Comparison of ENCODE assay signal across 8 mouse cellular contexts in the genomic region with DNA sequence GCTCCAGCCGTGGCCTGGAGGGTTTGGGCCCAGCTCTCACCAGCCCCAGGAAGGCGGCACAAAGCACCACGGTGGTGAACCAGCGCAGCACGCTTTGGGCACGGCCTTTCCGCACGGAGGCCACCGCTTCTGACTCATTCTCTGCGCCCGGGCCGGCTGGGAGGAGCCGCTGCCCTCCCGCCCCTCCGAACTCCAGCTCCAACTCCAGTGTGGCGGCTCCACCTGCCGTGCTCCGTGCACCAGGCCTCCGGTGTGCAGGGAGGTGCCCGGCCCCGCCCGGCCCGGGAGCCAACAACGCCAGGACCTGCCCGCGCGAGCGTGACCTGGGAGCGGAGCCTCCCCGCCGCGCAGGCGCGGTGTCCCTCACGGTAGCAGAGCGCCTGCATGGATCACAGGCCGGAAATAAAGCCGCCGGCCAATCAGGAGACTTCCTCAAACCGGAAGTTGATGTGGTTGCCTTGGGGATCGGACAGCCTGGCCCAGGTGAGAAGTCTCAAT. TPM values are rescaled to one million over a fixed set of nuclear protein-coding genes. Genes with fewer than 3 reads are reported as not detected.
DNase-seq lines count a peak whose midpoint lies in the region; ATAC-seq and TF ChIP-seq lines count a peak whose summit lies in the region.

Gene Mfsd4b4, minus strand, starts transcription at position 365 of the 498 bp plus-strand sequence.

- TF ChIP-seq POLR2A in bone marrow, adult 2 months (IDR thresholded peaks at IDR 0.05; ENCODE audit: borderline replicate concordance, control insufficient read depth, low read depth, low read length) = peak; percentile 52; the same call in 1 of the 2 replicates
- TF ChIP-seq POLR2A in limb, embryonic 14.5 days (IDR thresholded peaks at IDR 0.05; ENCODE audit: borderline replicate concordance, extremely low read depth, insufficient read depth, insufficient read length) = peak; percentile 89

- peak; percentile 96 for ATAC-seq in embryonic facial prominence, embryonic 15.5 days (ENCODE audit: insufficient number of reproducible peaks, low FRiP score, low TSS enrichment, low read depth)
- peak; percentile 97 for ATAC-seq in limb, embryonic 14.5 days (ENCODE audit: low FRiP score, low read depth)
- ATAC-seq in midbrain, postnatal 0 days (ENCODE audit: low FRiP score) = peak; percentile 97

- peak within 1 kb of the TSS; percentile 65 for H3K9ac ChIP-seq in embryonic facial prominence, embryonic 15.5 days
- peak within 1 kb of the TSS; percentile 83 for H3K9ac ChIP-seq in limb, embryonic 14.5 days (ENCODE audit: low read depth, low read length, severe bottlenecking)
- peak within 1 kb of the TSS; percentile 77 for H3K9ac ChIP-seq in midbrain, postnatal 0 days (replicated peaks; ENCODE audit: low read length, poor library complexity, severe bottlenecking)

- no peak for TF ChIP-seq CTCF in bone marrow, adult 2 months (IDR thresholded peaks at IDR 0.05; ENCODE audit: control insufficient read depth, insufficient read depth, low read length)
- TF ChIP-seq CTCF in midbrain, postnatal 0 days (IDR thresholded peaks at IDR 0.05) = no peak

- under 1% methylated on average over 41 of the region's 41 CpGs for WGBS in bone marrow, adult 2 months
- WGBS in embryonic facial prominence, embryonic 15.5 days = under 1% methylated on average over 41 of the region's 41 CpGs
- WGBS in limb, embryonic 14.5 days = under 1% methylated on average over 33 of the region's 41 CpGs
- WGBS in midbrain, postnatal 0 days = 1% methylated on average over 40 of the region's 41 CpGs

- peak within 1 kb of the TSS; percentile 78 for H3K4me3 ChIP-seq in bone marrow, adult 2 months (replicated peaks; ENCODE audit: control insufficient read depth, low read depth, low read length)
- H3K4me3 ChIP-seq in embryonic facial prominence, embryonic 15.5 days (replicated peaks) = peak within 1 kb of the TSS; percentile 70
- H3K4me3 ChIP-seq in limb, embryonic 14.5 days (replicated peaks; ENCODE audit: low read length) = peak within 1 kb of the TSS; percentile 73
- peak within 1 kb of the TSS; percentile 63 for H3K4me3 ChIP-seq in midbrain, postnatal 0 days (ENCODE audit: low read depth, low read length)

- no peaks in the 10 kb centered on the region for H3K4me1 ChIP-seq in bone marrow, adult 2 months (ENCODE audit: control insufficient read depth, insufficient read depth, low read length)
- H3K4me1 ChIP-seq in embryonic facial prominence, embryonic 15.5 days = no peaks in the 10 kb centered on the region
- H3K4me1 ChIP-seq in limb, embryonic 14.5 days (ENCODE audit: control insufficient read depth, insufficient read depth, low read length) = peaks cover 8% of the 10 kb centered on the region; the same call in 1 of the 2 replicates
- no peaks in the 10 kb centered on the region for H3K4me1 ChIP-seq in midbrain, postnatal 0 days (ENCODE audit: insufficient read depth, low read length)

- peak; percentile 93 for DNase-seq in 3134 (ENCODE audit: extremely low read depth, insufficient read length, low spot score)
- DNase-seq in heart, adult 8-10 months (ENCODE audit: low spot score) = peak; percentile 85
- peak; percentile 93 for DNase-seq in kidney, adult 9 months
- peak; percentile 93 for DNase-seq in limb, embryonic 14.5 days (ENCODE audit: low spot score)
- DNase-seq in midbrain, postnatal 0 days (ENCODE audit: low spot score) = peak; percentile 96
- DNase-seq in spleen, postnatal 14 days (ENCODE audit: low spot score in 2 of 2) = peak; percentile 36 to 60

- no peaks in the 10 kb centered on the region for H3K9me3 ChIP-seq in embryonic facial prominence, embryonic 15.5 days (replicated peaks)
- H3K9me3 ChIP-seq in limb, embryonic 14.5 days (ENCODE audit: control insufficient read depth, low read length) = no peaks in the 10 kb centered on the region
- H3K9me3 ChIP-seq in midbrain, postnatal 0 days (ENCODE audit: low read length) = no peaks in the 10 kb centered on the region

- H3K36me3 ChIP-seq in embryonic facial prominence, embryonic 15.5 days = no peaks in the 10 kb centered on the region
- no peaks in the 10 kb centered on the region for H3K36me3 ChIP-seq in limb, embryonic 14.5 days (ENCODE audit: control insufficient read depth, insufficient read depth, low read length)
- H3K36me3 ChIP-seq in midbrain, postnatal 0 days (ENCODE audit: insufficient read depth, low read length) = 0 out of 2 replicates have a peak, but pooled peaks cover under 1% of the 10 kb centered on the region

- peak within 1 kb of the TSS; percentile 61 for H3K4me2 ChIP-seq in embryonic facial prominence, embryonic 15.5 days (replicated peaks)
- peak within 1 kb of the TSS; percentile 83 for H3K4me2 ChIP-seq in limb, embryonic 14.5 days (replicated peaks; ENCODE audit: low read depth, low read length, severe bottlenecking)
- peak within 1 kb of the TSS; percentile 69 for H3K4me2 ChIP-seq in midbrain, postnatal 0 days (ENCODE audit: low read depth, low read length, poor library complexity, severe bottlenecking)

- H3K27me3 ChIP-seq in embryonic facial prominence, embryonic 15.5 days = no peaks in the 10 kb centered on the region
- H3K27me3 ChIP-seq in limb, embryonic 14.5 days (ENCODE audit: control insufficient read depth, insufficient read depth, low read length) = no peaks in the 10 kb centered on the region
- no peaks in the 10 kb centered on the region for H3K27me3 ChIP-seq in midbrain, postnatal 0 days (ENCODE audit: insufficient read depth, low read length)

- H3K27ac ChIP-seq in bone marrow, adult 2 months (ENCODE audit: control insufficient read depth, insufficient read depth, low read depth, low read length, poor library complexity) = peak within 1 kb of the TSS; percentile 48
- peak within 1 kb of the TSS; percentile 86 for H3K27ac ChIP-seq in embryonic facial prominence, embryonic 15.5 days (replicated peaks)
- peak within 1 kb of the TSS; percentile 82 for H3K27ac ChIP-seq in limb, embryonic 14.5 days (replicated peaks; ENCODE audit: low read depth, low read length)
- peak within 1 kb of the TSS; percentile 77 for H3K27ac ChIP-seq in midbrain, postnatal 0 days (ENCODE audit: low read depth, low read length)

RNA-seq across cellular contexts. Expression of gene Mfsd4b4, which starts in this region (rescaled TPM):
- polyA plus RNA-seq in bone marrow, adult 2 months (2011; ENCODE audit: insufficient read depth, insufficient read length, low replicate concordance, missing spikeins) = 0.85 and 1.1 TPM in 2 replicates
- 4.6 and 4.7 TPM in 2 replicates for polyA plus RNA-seq in embryonic facial prominence, embryonic 15.5 days (2015; fragmentation: Nextera tagmentation; extraction: Ambion mirVana)
- total RNA-seq in heart, adult 8-10 months (2022) = 1 to 10 TPM; 3.4 to 4.4 (median 3.7) TPM
- polyA plus RNA-seq in limb, embryonic 14.5 days (2012; rRNA removed) = 14.7 and 16.6 TPM in 2 replicates
- 5.7 and 6.0 TPM in 2 replicates for polyA plus RNA-seq in limb, embryonic 14.5 days (2014; fragmentation: Nextera tagmentation; extraction: Ambion mirVana)
- total RNA-seq in midbrain, postnatal 0 days (2014; rRNA removed) = 9.2 and 9.7 TPM in 2 replicates
- 2.4 TPM in 2 replicates for polyA plus RNA-seq in midbrain, postnatal 0 days (2015; fragmentation: Nextera tagmentation; extraction: Ambion mirVana)

Comparison
In these comparisons a context has a peak if more than half of its experiments do, and no peak if none do; other contexts are left out.
1. Peak in every context shown above with its lines: DNase-seq, ATAC-seq, H3K4me3 ChIP-seq and H3K27ac ChIP-seq.